Mouse (Mus musculus) cerebellum, adult (tissue): ENCODE data around the gene Crk.
A peak's percentile ranks its signal among the peaks of the same experiment; 100 is the strongest.

Experiments used
- ATAC-seq: cut with Nextera tagmentation; 2 replicates; pipeline ENCODE4 v1.9.2; 2017; ENCODE audit warnings: mild to moderate bottlenecking, moderate library complexity, mixed read lengths; ENCODE audit not compliant: insufficient number of reproducible peaks, low FRiP score, low TSS enrichment

The Crk gene

DNA sequence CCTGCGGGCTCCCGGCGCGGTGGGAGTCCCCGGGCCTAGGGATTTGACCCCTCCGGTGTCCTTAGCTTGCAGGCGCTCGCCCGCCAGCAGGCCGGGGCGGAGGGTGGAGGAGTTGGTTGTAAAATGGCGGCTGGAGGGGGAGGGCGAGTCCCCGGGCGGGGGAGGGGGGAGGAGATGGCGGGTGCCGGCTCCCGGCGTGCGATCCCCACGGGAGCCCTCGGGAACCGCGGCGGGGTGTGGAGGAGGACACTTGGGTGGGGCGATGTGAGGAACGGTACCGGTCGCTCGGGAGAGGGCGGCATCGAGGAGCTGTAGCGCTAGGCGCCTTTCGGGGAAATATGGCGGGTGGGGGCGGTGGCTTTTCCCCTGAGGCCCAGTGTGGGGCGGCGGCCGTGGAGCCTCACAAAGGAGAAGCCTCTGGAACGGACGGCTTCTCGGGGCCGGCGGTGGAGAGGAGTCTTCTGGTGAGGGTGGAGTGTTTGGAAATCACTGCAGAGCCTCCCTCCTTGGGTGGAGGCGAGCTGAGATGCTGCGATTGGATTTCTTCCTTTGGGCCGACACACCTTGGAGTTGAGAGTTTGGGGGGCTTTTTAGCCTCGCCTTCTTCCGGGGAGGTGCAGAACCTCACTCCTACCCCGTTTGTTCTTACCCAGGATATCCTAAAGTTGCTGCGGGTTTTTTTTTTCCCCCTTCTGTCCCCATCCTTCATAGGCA lies 54.3 kb downstream of the Crk start:
- ATAC-seq: peak; percentile 46; the same call in 1 of the 2 replicates

- no peak for ATAC-seq
Observed at GRCm38 (mm10) chr11:75735462-75736252, 56.6 kb downstream of the Crk start.

- no peak for ATAC-seq
Observed at GRCm38 (mm10) chr11:75736978-75737377, 57.9 kb downstream of the Crk start.

DNA sequence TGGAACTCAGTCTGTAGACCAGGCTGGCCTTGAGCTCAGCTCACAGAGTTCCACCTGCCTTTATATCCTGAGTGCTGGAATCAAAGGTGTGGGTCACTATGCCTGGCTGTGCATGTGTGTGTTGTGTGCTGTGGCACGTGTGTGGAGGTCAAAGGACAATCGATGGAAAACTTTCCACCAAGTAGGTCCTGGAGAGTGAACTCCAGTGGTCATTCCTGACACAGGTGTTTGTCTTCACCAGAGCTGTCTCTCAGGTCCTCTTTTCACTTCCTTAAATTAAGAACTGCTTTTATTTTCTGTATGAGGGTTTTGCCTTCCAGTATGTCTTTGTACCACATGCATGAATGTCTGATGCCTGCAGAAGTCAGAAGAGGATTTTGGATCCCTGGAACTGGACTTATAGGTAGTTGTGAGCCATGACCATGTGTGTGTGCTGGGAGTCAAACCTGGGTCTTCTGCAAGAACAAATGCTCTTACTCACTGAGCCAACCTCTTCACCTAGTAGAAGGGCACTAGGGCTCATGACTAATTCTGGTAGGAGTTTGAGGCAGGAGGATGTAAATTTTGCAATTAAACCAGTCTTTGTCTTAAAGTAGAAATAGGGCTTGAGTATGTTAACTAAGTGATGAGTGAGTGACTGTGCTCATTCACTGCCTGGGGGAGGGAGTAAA lies 58.9 kb downstream of the Crk start:
- no peak for ATAC-seq

DNA sequence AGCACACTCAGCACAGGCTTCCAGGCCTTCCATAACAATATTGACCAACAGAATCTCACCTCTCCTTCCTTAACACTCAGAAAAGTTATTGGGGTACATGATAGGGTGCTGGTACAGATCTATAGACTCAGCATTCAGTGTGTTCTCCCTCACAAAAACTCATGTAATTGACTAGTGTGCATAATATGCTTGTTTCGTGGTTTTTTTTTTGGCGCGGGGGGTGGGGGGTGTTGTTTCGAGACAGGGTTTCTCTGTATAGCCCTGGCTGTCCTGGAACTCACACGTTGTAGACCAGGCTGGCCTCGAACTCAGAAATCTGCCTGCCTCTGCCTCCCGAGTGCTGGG lies 59.4 kb downstream of the Crk start:
- no peak for ATAC-seq

DNA sequence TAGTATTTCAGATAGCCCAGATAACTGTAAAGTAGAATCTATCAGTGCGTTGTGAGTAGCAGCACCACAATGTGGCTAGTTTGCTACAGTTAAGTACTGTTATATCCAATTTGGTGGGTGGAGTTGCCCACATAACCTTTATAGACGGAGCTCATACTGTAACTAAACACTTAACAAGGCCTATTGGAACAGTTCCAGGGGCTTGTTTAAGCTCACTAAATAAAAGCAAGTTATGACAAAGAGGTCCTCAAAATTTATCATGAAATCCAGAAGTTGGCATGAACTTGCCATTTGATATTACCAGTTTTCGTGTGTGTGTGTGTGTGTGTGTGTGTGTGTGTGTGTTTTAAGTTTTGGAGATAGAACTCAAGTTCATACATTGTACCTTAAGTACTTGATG lies 61.1 kb downstream of the Crk start:
- ATAC-seq: no peak

GRCm38 (mm10) chr11:75741615-75742014 lies 62.6 kb downstream of the Crk start:
- no peak for ATAC-seq

DNA sequence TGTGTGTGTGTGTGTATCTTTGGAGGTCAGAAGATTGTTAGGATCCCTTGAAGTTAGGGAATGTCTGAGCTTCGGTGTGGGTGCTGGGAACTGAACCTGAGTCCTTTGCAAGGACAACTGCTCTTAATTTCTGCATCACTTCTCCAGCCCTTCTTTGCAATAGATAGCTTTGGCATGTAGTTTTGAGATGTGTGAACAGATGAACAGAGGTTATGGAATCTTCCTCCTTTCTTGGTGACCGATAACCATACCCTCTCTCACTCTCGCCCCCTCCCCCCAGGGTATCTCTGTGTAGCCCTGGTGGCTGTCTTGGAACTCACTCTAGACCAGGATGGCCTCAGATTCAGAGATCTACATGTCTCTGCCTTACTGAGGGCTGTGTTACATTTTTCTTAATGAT lies 65.7 kb downstream of the Crk start:
- no peak for ATAC-seq

DNA sequence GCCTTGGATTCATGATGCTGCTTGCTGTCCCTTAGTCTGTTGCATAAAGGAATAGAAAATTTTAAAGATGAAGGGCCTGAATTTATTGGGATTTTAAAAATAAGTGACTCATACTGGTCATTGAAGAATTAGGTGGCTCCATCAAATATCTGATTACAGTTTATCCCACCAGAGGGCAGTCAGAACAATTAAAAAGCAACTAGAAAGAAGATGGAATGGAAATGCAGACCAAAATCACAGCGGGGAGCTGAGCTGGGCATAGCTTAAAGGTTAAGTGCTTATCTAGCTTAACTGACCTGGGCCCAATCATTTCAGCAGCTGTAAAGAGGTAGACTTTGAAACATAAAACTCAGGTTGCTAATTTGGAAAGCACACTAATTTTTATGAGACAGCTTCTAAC lies 71.5 kb downstream of the Crk start:
- ATAC-seq: no peak

GRCm38 (mm10) chr11:75751082-75751481 lies 72.0 kb downstream of the Crk start:
- ATAC-seq: no peak
